Mouse (Mus musculus): Measurements from ENCODE around the gene Atp2c2.

DNA sequence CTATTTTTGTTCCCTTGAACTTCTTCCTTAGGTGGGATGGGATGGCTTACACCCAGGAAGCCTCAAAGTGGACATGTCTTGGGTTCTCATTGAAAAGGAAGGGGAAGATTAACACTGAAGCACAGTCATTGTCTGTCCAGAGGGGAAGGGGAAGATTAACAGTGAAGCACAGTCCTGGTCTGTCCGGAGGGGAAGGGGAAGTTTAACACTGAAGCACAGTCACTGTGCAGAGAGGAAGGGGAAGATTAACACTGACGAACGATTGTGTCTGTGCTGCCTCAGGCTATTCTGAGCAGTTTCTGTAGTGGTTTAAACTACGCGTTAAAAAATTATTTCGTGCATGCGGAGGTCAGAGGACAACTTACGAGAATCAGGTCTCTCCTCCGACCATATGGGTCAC is 7.3 kb downstream of the Atp2c2 start:
- TF ChIP-seq POLR2A (IDR thresholded peaks at IDR 0.05; ENCODE audit: insufficient read depth, low read depth, low read length) (no peak), CTCF (IDR thresholded peaks at IDR 0.05; ENCODE audit: insufficient read depth, low read depth, low read length) (no peak)

Measured in olfactory bulb, adult 2 months (tissue).